Mouse (Mus musculus) E14TG2a.4 (cell line): Measurements from ENCODE around the gene Ifngr1.

Experiments
- CTCF ChIP-seq: conservative IDR thresholded peaks from 2 replicates; pipeline ENCODE4 v1.5.1; 2014; ENCODE audit warnings: low read length
- NANOG ChIP-seq: IDR thresholded peaks from 2 replicates; pipeline ENCODE4 v1.6.1; 2014; ENCODE audit warnings: borderline replicate concordance, low read length, mixed read lengths
- POU5F1 ChIP-seq: IDR thresholded peaks from 2 replicates; pipeline ENCODE4 v1.6.1; 2014; ENCODE audit warnings: low read length, borderline replicate concordance

DNA sequence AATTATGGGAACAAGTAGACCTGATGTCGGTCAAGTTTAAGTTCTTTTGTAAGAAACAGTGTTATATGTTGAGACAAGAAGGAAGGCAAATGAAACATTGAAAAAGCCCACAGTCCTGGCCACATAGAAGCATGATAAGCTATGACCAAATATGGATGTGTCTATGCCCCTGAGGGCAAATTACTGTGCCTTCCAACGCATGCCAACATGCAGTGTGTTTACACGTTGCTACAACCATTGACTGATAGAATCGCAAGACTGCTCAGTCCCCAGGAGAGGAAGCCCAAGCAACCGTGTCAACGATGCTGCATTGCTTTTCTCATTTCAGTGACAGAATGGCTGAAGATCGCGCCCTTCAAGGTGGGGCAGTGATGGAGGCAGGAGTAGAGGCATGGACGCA, 65.7 kb downstream of the Ifngr1 start:
- TF ChIP-seq CTCF (no peak), NANOG (no peak), POU5F1 (no peak)
